Mouse (Mus musculus): ENCODE data around the gene Fars2. TPM values are rescaled to one million over a fixed set of nuclear protein-coding genes. Genes with fewer than 3 reads are reported as not detected.
"Not testable (repeated sequence)": the region's sequence is repeated elsewhere in the genome, so short reads cannot be mapped to it uniquely, and the experiment has no call there.

Gene Fars2
- total RNA-seq, 1 experiment from 2014 or later, result 94.8 TPM

- DNase-seq, result no peak
These were observed 252.2 kb downstream of the Fars2 start for GRCm38 (mm10) chr13:36369400-36369799.

GRCm38 (mm10) chr13:36383236-36383635, 266.0 kb downstream of the Fars2 start:
- DNase-seq, result no peak

GRCm38 (mm10) chr13:36386074-36386473, 268.9 kb downstream of the Fars2 start:
- no peak for DNase-seq

- no peak for DNase-seq
These were observed 274.7 kb downstream of the Fars2 start for GRCm38 (mm10) chr13:36391936-36392335.

GRCm38 (mm10) chr13:36392666-36393065, 275.5 kb downstream of the Fars2 start:
- no peak for DNase-seq

GRCm38 (mm10) chr13:36401011-36401410, 283.8 kb downstream of the Fars2 start:
- no peak for DNase-seq

- DNase-seq, result no peak
These were observed 296.1 kb downstream of the Fars2 start for GRCm38 (mm10) chr13:36413276-36413675.

GRCm38 (mm10) chr13:36415176-36415575, 298.0 kb downstream of the Fars2 start:
- no peak for DNase-seq

GRCm38 (mm10) chr13:36416546-36416945, 299.3 kb downstream of the Fars2 start:
- DNase-seq, result no peak

GRCm38 (mm10) chr13:36419357-36419756, 302.1 kb downstream of the Fars2 start:
- DNase-seq, result no peak

- no peak for DNase-seq
These were observed 305.2 kb downstream of the Fars2 start for GRCm38 (mm10) chr13:36422446-36422845.

- not testable (repeated sequence) for DNase-seq
These were observed 308.9 kb downstream of the Fars2 start for GRCm38 (mm10) chr13:36425824-36426705.

- DNase-seq, result no peak
These were observed 312.4 kb downstream of the Fars2 start for GRCm38 (mm10) chr13:36429500-36430189.

- no peak for DNase-seq
These were observed 313.4 kb downstream of the Fars2 start for GRCm38 (mm10) chr13:36430420-36431114.

GRCm38 (mm10) chr13:36431974-36432518, 314.8 kb downstream of the Fars2 start:
- DNase-seq, result no peak

- no peak for DNase-seq
These were observed 327.7 kb downstream of the Fars2 start for GRCm38 (mm10) chr13:36444748-36445423.

- DNase-seq, result peak; percentile 9
These were observed 330.7 kb downstream of the Fars2 start for GRCm38 (mm10) chr13:36447947-36448346.

- no peak for DNase-seq
These were observed 331.4 kb downstream of the Fars2 start for GRCm38 (mm10) chr13:36448565-36448964.

- DNase-seq, result no peak
These were observed 334.2 kb downstream of the Fars2 start for GRCm38 (mm10) chr13:36451437-36451836.

GRCm38 (mm10) chr13:36460473-36460872, 343.3 kb downstream of the Fars2 start:
- DNase-seq, result no peak

- DNase-seq, result no peak
These were observed 346.5 kb downstream of the Fars2 start for GRCm38 (mm10) chr13:36463669-36464068.

GRCm38 (mm10) chr13:36466076-36466475, 348.9 kb downstream of the Fars2 start:
- DNase-seq, result not testable (repeated sequence)

Measured in adrenal gland, postnatal 25 days (tissue).